Mouse (Mus musculus) heart, postnatal 0 days (tissue): ENCODE data around the gene Stk38. TPM values are rescaled to one million over a fixed set of nuclear protein-coding genes. Genes with fewer than 3 reads are reported as not detected.

Experiments
- ATAC-seq: fragments of 200-750 bp; cut with Nextera tagmentation; 2 replicates; pipeline ENCODE4 v1.8.0; 2017; ENCODE audit warnings: low read depth, moderate number of reproducible peaks, moderate library complexity; ENCODE audit not compliant: insufficient read depth
- DNase-seq: peaks from one replicate; pipeline ENCODE4 v3.0.0-alpha.2; 2016; ENCODE audit warnings: low spot score
- H3K27ac ChIP-seq: fragments of 300-500 bp; sonication (generic); 2 replicates; pipeline ENCODE4 v1.5.1; 2014; ENCODE audit warnings: low read depth, mild to moderate bottlenecking
- H3K27me3 ChIP-seq: fragments of 300-500 bp; sonication (generic); 2 replicates; pipeline ENCODE4 v1.6.1; 2014; ENCODE audit warnings: low read length, mixed read lengths; ENCODE audit not compliant: control insufficient read depth, insufficient read depth
- H3K36me3 ChIP-seq: fragments of 300-500 bp; sonication (generic); replicated peaks from 2 replicates; pipeline ENCODE4 v1.6.1; 2014; ENCODE audit warnings: low read length, mixed read lengths; ENCODE audit not compliant: control insufficient read depth, insufficient read depth
- H3K4me1 ChIP-seq: fragments of 300-500 bp; sonication (generic); 2 replicates; pipeline ENCODE4 v1.6.1; 2014; ENCODE audit warnings: antibody characterized with exemption; ENCODE audit not compliant: control insufficient read depth, insufficient read depth
- H3K4me2 ChIP-seq: fragments of 300-500 bp; sonication (generic); 2 replicates; pipeline ENCODE4 v1.6.1; 2014; ENCODE audit warnings: low read depth, mild to moderate bottlenecking, low read length, moderate library complexity
- H3K4me3 ChIP-seq: fragments of 300-500 bp; sonication (generic); 2 replicates; pipeline ENCODE4 v1.5.1; 2014; ENCODE audit warnings: low read depth, low read length
- H3K9ac ChIP-seq: fragments of 300-500 bp; sonication (generic); replicated peaks from 2 replicates; pipeline ENCODE4 v1.6.1; 2014; ENCODE audit warnings: low read depth, low read length, mixed read lengths
- H3K9me3 ChIP-seq: fragments of 300-500 bp; sonication (generic); replicated peaks from 2 replicates; pipeline ENCODE4 v1.6.1; 2016; ENCODE audit warnings: low read length; ENCODE audit not compliant: control insufficient read depth
- CTCF ChIP-seq: IDR thresholded peaks from 2 replicates; pipeline ENCODE4 v1.5.1; 2016; ENCODE audit warnings: antibody characterized with exemption, control low read depth, low read depth
- EP300 ChIP-seq: IDR thresholded peaks from 2 replicates; pipeline ENCODE4 v1.6.1; 2016; ENCODE audit warnings: antibody characterized with exemption, low read depth
- WGBS: fragments of 180-500 bp; shearing (Covaris S2); extraction: QIAGEN DNeasy Blood & Tissue Kit; methylation state at CpG from one replicate; pipeline ENCODE4 v1.1.7; 2014; 5-methylcytosine and 5-hydroxymethylcytosine counted together
- polyA plus RNA-seq: library from polyadenylated mRNA; unstranded; fragments of >200 nt; fragmentation: Nextera tagmentation; extraction: Ambion mirVana; gene quantifications from 2 replicates; pipeline ENCODE4 v1.2.1, GENCODE M21; 2015
- total RNA-seq: library from RNA; depleted of rRNA; stranded (reverse); fragments of >200 nt; gene quantifications from 2 replicates; pipeline ENCODE4 v1.2.3, GENCODE M21; 2014; ENCODE audit warnings: low replicate concordance

The Stk38 gene
- total and polyA plus RNA-seq, 2 experiments from 2014 or later: 49.8 to 53.7 TPM

- 21% methylated on average over 13 of the region's 13 CpGs for WGBS
- no peak overlapping the region for H3K4me3 ChIP-seq
- peak; percentile 77 for TF ChIP-seq CTCF
- no peak for TF ChIP-seq EP300
- no peak overlapping the region for H3K9ac ChIP-seq
- ATAC-seq (peak; percentile 28; the same call in 1 of the 2 replicates), DNase-seq (peak; percentile 75)
- no peaks in the 10 kb centered on the region for H3K9me3 ChIP-seq
- H3K27ac ChIP-seq: no peak overlapping the region
- H3K4me2 ChIP-seq: no peak overlapping the region
- H3K36me3 ChIP-seq: peaks cover 29% of the 10 kb centered on the region
- peaks cover 17% of the 10 kb centered on the region for H3K4me1 ChIP-seq
- H3K27me3 ChIP-seq: no peaks in the 10 kb centered on the region
These were observed 41.1 kb upstream of the Stk38 start for GRCm38 (mm10) chr17:29048748-29049507.

DNA sequence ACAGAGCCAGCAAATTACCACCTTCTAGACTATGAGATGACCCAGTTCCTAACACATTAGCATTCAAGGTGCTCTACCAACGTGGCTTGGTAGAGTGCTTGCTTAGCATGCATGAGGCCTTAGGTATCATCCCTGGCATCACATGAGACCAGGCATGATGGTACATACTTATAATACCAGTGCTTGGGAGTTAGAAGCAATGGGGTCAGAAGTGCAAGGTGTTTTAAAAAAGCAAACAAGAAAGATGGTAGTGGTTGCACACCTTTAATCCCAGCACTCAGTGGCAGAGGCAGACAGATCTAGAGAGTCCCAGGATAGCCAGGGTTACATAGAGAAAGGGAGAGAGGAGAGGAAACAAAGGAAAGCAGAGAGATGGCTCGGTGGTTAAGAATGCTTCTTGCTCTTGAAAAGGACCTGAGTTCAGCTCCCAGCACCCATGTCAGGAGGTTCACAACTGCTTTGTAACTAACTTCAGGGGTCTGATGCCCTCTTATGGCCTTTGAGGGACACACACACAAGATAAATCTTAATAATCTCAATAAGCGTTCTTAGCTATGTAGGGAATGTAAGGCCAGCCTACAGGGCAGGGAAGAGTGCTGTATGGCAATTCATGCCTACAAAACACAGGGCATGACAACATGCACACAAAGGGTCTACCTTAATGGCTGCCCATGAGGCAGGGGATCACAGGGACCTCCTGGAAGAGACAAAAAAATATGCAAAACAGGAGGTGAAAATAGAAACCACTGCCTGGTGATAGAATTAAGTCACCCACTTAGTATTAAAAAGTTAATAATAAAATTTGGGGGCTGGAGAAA is 40.1 kb upstream of the Stk38 start:
- Histone ChIP-seq H3K9ac (no peak overlapping the region), H3K4me2 (no peak overlapping the region), H3K27me3 (no peaks in the 10 kb centered on the region), H3K9me3 (no peaks in the 10 kb centered on the region), H3K36me3 (peaks cover 39% of the 10 kb centered on the region), H3K4me3 (no peak overlapping the region), H3K27ac (no peak overlapping the region), H3K4me1 (peaks cover 16% of the 10 kb centered on the region; the same call in 1 of the 2 replicates)
- DNase-seq: peak; percentile 5
- no peak for ATAC-seq
- TF ChIP-seq EP300 (no peak), CTCF (no peak)
- 62% methylated on average over 3 of the region's 3 CpGs for WGBS

DNA sequence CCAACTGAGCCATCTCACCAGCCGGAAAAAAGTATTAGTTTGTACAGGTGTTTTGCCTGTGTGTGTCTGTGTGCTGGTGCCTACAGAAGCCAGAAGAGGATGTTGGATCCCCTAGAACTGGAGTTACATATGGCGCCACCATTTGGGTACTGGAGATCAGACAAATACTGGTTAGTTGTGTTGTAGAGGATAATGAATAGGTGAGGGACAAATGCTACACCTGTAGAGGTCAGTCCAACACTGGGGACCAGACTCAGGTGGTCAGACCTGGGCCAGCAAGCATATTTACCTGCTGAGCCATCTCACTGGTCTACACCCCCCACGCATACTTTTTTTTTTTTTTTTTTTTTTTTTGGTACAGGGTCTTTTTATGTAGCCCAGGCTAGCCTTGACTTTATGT is 39.1 kb upstream of the Stk38 start:
- 82% methylated on average over 3 of the region's 3 CpGs for WGBS
- Histone ChIP-seq H3K4me1 (peaks cover 16% of the 10 kb centered on the region; the same call in 1 of the 2 replicates), H3K36me3 (peaks cover 50% of the 10 kb centered on the region), H3K4me3 (no peak overlapping the region), H3K4me2 (no peak overlapping the region), H3K27ac (no peak overlapping the region), H3K27me3 (no peaks in the 10 kb centered on the region), H3K9me3 (no peaks in the 10 kb centered on the region), H3K9ac (no peak overlapping the region)
- DNase-seq: no peak
- ATAC-seq: no peak
- TF ChIP-seq CTCF (no peak), EP300 (no peak)

- no peaks in the 10 kb centered on the region for H3K27me3 ChIP-seq
- no peaks in the 10 kb centered on the region for H3K9me3 ChIP-seq
- H3K9ac ChIP-seq: no peak overlapping the region; the same call in 1 of the 2 replicates
- TF ChIP-seq CTCF (no peak), EP300 (no peak)
- no peak overlapping the region for H3K4me3 ChIP-seq
- H3K27ac ChIP-seq: peak overlapping the region; percentile 75
- DNase-seq: no peak
- H3K36me3 ChIP-seq: peaks cover 54% of the 10 kb centered on the region
- peak; percentile 42 for ATAC-seq
- peaks cover 14% of the 10 kb centered on the region; the same call in 1 of the 2 replicates for H3K4me1 ChIP-seq
- H3K4me2 ChIP-seq: no peak overlapping the region
- WGBS: 43% methylated on average over 12 of the region's 12 CpGs
These were observed 38.1 kb upstream of the Stk38 start for GRCm38 (mm10) chr17:29045741-29046530.

DNA sequence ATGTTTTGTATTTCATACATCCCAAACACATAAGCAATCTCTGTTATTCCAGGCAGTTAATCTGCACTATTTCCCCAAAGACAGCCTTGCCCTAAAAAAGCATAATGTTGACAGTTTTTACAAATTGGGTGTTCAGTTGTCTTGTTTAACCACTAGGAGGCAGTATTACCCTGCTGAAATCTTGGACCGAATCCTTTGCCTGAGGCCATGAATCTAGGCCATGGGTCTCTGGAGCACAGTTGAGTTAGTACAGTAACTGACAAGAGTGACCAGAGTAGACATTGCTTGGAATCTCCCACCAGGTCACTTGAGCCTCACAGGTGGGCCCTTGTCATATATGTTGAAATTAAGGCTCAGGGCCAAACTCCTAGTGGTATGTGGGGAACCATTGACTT is 37.1 kb upstream of the Stk38 start:
- DNase-seq (peak; percentile 76), ATAC-seq (peak; percentile 39; the same call in 1 of the 2 replicates)
- Histone ChIP-seq H3K36me3 (peaks cover 63% of the 10 kb centered on the region), H3K9ac (no peak overlapping the region), H3K27me3 (no peaks in the 10 kb centered on the region), H3K4me2 (no peak overlapping the region), H3K27ac (peak overlapping the region; percentile 61), H3K4me1 (peaks cover 5% of the 10 kb centered on the region; the same call in 1 of the 2 replicates), H3K9me3 (no peaks in the 10 kb centered on the region), H3K4me3 (no peak overlapping the region)
- WGBS: 62% methylated on average over 1 of the region's 1 CpGs
- TF ChIP-seq EP300 (no peak), CTCF (peak; percentile 78)
